Mouse (Mus musculus): Measurements from ENCODE around the gene Zmym6.

The Zmym6 gene

GRCm38 (mm10) chr4:127124331-127124730, 47.1 kb downstream of the Zmym6 start:
- no peak for DNase-seq (ENCODE audit: low spot score)

- DNase-seq (ENCODE audit: low spot score), result peak; percentile 80
Observed at GRCm38 (mm10) chr4:127125834-127126463, 48.8 kb downstream of the Zmym6 start.

GRCm38 (mm10) chr4:127134687-127135086, 57.5 kb downstream of the Zmym6 start:
- no peak for DNase-seq (ENCODE audit: low spot score)

GRCm38 (mm10) chr4:127137591-127137990, 60.4 kb downstream of the Zmym6 start:
- no peak for DNase-seq (ENCODE audit: low spot score)

- no peak for DNase-seq (ENCODE audit: low spot score)
Observed at GRCm38 (mm10) chr4:127138486-127138885, 61.3 kb downstream of the Zmym6 start.

GRCm38 (mm10) chr4:127150031-127150430, 72.8 kb downstream of the Zmym6 start:
- DNase-seq (ENCODE audit: low spot score), result no peak

- no peak for DNase-seq (ENCODE audit: low spot score)
Observed at GRCm38 (mm10) chr4:127153345-127153744, 76.2 kb downstream of the Zmym6 start.

- DNase-seq (ENCODE audit: low spot score), result no peak
Observed at GRCm38 (mm10) chr4:127155757-127156156, 78.6 kb downstream of the Zmym6 start.

GRCm38 (mm10) chr4:127157746-127158145, 80.6 kb downstream of the Zmym6 start:
- no peak for DNase-seq (ENCODE audit: low spot score)

- DNase-seq (ENCODE audit: low spot score), result no peak
Observed at GRCm38 (mm10) chr4:127163926-127164325, 86.7 kb downstream of the Zmym6 start.

- no peak for DNase-seq (ENCODE audit: low spot score)
Observed at GRCm38 (mm10) chr4:127167096-127167495, 89.9 kb downstream of the Zmym6 start.

- no peak for DNase-seq (ENCODE audit: low spot score)
Observed at GRCm38 (mm10) chr4:127167731-127168130, 90.5 kb downstream of the Zmym6 start.

- peak; percentile 19 for DNase-seq (ENCODE audit: low spot score)
Observed at GRCm38 (mm10) chr4:127168211-127168913, 91.2 kb downstream of the Zmym6 start.

GRCm38 (mm10) chr4:127168914-127169345, 91.7 kb downstream of the Zmym6 start, which contains the start of gene Dlgap3:
Dlgap3 (plus strand) TSS chr4:127169204.
- DNase-seq (ENCODE audit: low spot score), result peak; percentile 7

GRCm38 (mm10) chr4:127169346-127170221, 92.4 kb downstream of the Zmym6 start:
- peak; percentile 6 for DNase-seq (ENCODE audit: low spot score)

GRCm38 (mm10) chr4:127170866-127171265, 93.7 kb downstream of the Zmym6 start:
- DNase-seq (ENCODE audit: low spot score), result no peak

GRCm38 (mm10) chr4:127171341-127171905, 94.2 kb downstream of the Zmym6 start:
- no peak for DNase-seq (ENCODE audit: low spot score)

- DNase-seq (ENCODE audit: low spot score), result no peak
Observed at GRCm38 (mm10) chr4:127172119-127172518, 94.9 kb downstream of the Zmym6 start.

- no peak for DNase-seq (ENCODE audit: low spot score)
Observed at GRCm38 (mm10) chr4:127172614-127173013, 95.4 kb downstream of the Zmym6 start.

GRCm38 (mm10) chr4:127173461-127173860, 96.3 kb downstream of the Zmym6 start:
- no peak for DNase-seq (ENCODE audit: low spot score)
